Mouse (Mus musculus) olfactory bulb, adult 2 months (tissue): Measurements from ENCODE around the gene Tcaf2. TPM values are rescaled to one million over a fixed set of nuclear protein-coding genes. Genes with fewer than 3 reads are reported as not detected.

ENCODE experiments used
- H3K27ac ChIP-seq: fragments of 200-500 bp; 2 replicates; pipeline ENCODE4 v1.5.1; 2012; ENCODE audit warnings: low read depth, low read length; ENCODE audit not compliant: insufficient read depth
- H3K4me1 ChIP-seq: fragments of 200-500 bp; 2 replicates; pipeline ENCODE4 v1.6.1; 2012; ENCODE audit warnings: low read length; ENCODE audit not compliant: control insufficient read depth, insufficient read depth
- H3K4me3 ChIP-seq: fragments of 200-500 bp; 2 replicates; pipeline ENCODE4 v1.5.1; 2012; ENCODE audit warnings: mild to moderate bottlenecking, low read depth, low read length, moderate library complexity; ENCODE audit not compliant: insufficient read depth
- CTCF ChIP-seq: fragments of 200-500 bp; IDR thresholded peaks from 2 replicates; pipeline ENCODE4 v1.5.1; 2012; ENCODE audit warnings: low read depth, mild to moderate bottlenecking, low read length, moderate library complexity; ENCODE audit not compliant: insufficient read depth
- POLR2A ChIP-seq: fragments of 200-500 bp; IDR thresholded peaks from 2 replicates; pipeline ENCODE4 v1.6.1; 2012; ENCODE audit warnings: mild to moderate bottlenecking, low read depth, low read length, moderate library complexity; ENCODE audit not compliant: insufficient read depth
- WGBS: fragments of 180-500 bp; shearing (Covaris S2); methylation state at CpG from one replicate; pipeline ENCODE4 v1.1.7; 2018; 5-methylcytosine and 5-hydroxymethylcytosine counted together
- polyA plus RNA-seq: library from polyadenylated mRNA; stranded (reverse); fragments of >200 nt; gene quantifications from 2 replicates; pipeline ENCODE4 v1.2.4, GENCODE M21; 2012; ENCODE audit warnings: low replicate concordance; ENCODE audit not compliant: missing spikeins, insufficient read depth, insufficient read length

Tcaf2 gene
- polyA plus RNA-seq, 1 experiment, result not detected

DNA sequence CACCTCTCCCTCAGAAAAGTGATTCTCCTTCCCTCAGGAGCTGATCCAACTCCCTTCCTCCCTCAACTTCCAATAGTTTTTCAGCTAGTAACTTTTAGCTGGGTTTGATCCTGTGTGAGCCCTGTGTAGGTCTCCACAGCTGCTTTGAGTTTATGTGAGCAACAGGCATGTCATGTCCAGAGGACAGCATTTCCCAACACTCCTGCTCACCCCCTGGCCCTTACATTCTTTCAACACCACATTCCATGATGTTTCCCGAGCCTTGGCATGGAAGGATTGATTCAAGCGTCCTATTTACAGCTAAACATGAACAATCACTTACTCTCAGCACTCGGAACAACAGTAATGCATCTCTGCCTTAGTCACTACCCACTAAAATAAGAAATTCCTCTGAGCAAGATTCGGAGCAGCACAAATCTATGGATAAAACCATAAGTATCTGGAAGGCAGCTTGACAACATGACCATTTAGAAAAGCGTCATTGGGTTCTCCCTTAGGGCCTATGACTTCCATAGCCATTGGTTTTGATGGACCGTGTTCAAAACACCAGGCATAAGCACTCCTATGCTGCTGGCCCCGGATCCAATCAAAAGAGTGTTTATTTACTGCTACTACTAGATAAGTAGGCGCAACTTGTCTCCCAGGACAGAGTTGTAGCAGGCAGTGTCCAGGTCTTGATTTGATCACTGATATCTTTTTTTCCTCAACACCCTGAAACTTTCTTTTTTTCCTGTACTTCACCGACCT, 62.1 kb downstream of the Tcaf2 start:
- Histone ChIP-seq H3K4me1 (no peaks in the 10 kb centered on the region), H3K4me3 (no peak overlapping the region), H3K27ac (no peak overlapping the region)
- no peak for TF ChIP-seq POLR2A
- TF ChIP-seq CTCF, result no peak
- 58% methylated on average over 9 of the region's 9 CpGs for WGBS

DNA sequence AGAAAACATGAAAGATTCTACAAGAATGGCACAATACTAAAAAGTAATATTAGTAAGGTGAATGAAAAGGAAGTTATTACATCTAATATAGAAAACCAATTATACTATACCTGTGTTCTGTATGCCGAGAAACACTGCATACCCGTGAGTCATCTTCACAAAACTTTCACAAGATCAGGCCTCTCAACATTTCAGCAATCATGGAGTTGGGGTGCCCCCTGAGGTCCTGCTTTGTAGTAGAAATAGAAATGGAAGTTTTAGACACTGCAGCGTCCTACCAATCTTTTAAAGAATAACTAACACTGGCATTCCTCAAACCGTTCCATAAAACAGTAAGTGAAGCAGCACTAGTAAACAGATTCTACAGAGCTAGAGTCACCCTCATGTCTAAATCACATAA, 66.4 kb downstream of the Tcaf2 start:
- WGBS, result 77% methylated on average over 4 of the region's 4 CpGs
- Histone ChIP-seq H3K27ac (no peak overlapping the region), H3K4me3 (no peak overlapping the region), H3K4me1 (no peaks in the 10 kb centered on the region)
- no peak for TF ChIP-seq CTCF
- no peak for TF ChIP-seq POLR2A

DNA sequence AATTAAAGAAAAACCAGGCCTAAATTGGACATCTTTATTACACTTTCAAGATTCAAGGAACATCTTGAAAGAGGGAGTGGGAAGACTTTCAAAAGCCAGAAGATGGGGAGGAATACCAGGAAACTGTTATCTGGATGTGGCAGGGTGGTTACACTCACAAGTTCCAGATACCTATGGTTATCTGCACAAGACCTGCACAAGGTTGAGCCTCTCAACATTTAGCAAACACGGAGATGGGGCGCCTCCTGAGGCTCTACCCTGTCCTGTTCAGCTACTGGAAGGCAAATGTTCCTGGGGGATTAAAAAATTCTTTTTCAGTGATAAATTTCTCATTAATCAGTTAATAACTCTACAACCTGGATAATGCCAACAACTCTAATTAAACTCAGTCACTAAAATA, 67.6 kb downstream of the Tcaf2 start:
- TF ChIP-seq POLR2A, result no peak
- TF ChIP-seq CTCF, result no peak
- Histone ChIP-seq H3K4me3 (no peak overlapping the region), H3K27ac (no peak overlapping the region), H3K4me1 (no peaks in the 10 kb centered on the region)
- WGBS, result 96% methylated on average over 2 of the region's 2 CpGs

Other genes with a start within 250 kb of the Tcaf2 start
- not detected in 2 replicates for gene Tas2r143, start 245.0 kb downstream of the Tcaf2 start, polyA plus RNA-seq
- gene Tas2r135, start 239.8 kb downstream of the Tcaf2 start, polyA plus RNA-seq, result not detected in 2 replicates
- gene Tas2r126, start 210.7 kb downstream of the Tcaf2 start, polyA plus RNA-seq, result not detected in 2 replicates
- gene Olfr458, start 180.1 kb downstream of the Tcaf2 start, polyA plus RNA-seq, result not detected in 2 replicates
- not detected in 2 replicates for gene Olfr457, start 168.9 kb downstream of the Tcaf2 start, polyA plus RNA-seq
- not detected in 2 replicates for gene Olfr456, start 158.0 kb downstream of the Tcaf2 start, polyA plus RNA-seq
- gene Olfr455, start 97.7 kb downstream of the Tcaf2 start, polyA plus RNA-seq, result not detected in 2 replicates
- gene Tcaf3, start 47.6 kb downstream of the Tcaf2 start, polyA plus RNA-seq, result not detected in 2 replicates
- 57.7 and 87.1 TPM in 2 replicates for gene Tcaf1, start 64.8 kb upstream of the Tcaf2 start, polyA plus RNA-seq
- gene Olfr453, start 94.1 kb upstream of the Tcaf2 start, polyA plus RNA-seq, result not detected in 2 replicates
- not detected in 2 replicates for gene Olfr38, start 111.2 kb upstream of the Tcaf2 start, polyA plus RNA-seq
- not detected in 2 replicates for gene Olfr452, start 139.8 kb upstream of the Tcaf2 start, polyA plus RNA-seq
- not detected in 2 replicates for gene Olfr450, start 166.7 kb upstream of the Tcaf2 start, polyA plus RNA-seq
- gene Olfr449, start 189.1 kb upstream of the Tcaf2 start, polyA plus RNA-seq, result not detected in 2 replicates
- not detected in 2 replicates for gene Olfr448, start 245.2 kb upstream of the Tcaf2 start, polyA plus RNA-seq